Mouse (Mus musculus): ENCODE data around the gene Kirrel3.

Gene Kirrel3

GRCm38 (mm10) chr9:34886746-34887145, 401.1 kb downstream of the Kirrel3 start:
- DNase-seq (ENCODE audit: low spot score in 2 of 2), result no peak

DNA sequence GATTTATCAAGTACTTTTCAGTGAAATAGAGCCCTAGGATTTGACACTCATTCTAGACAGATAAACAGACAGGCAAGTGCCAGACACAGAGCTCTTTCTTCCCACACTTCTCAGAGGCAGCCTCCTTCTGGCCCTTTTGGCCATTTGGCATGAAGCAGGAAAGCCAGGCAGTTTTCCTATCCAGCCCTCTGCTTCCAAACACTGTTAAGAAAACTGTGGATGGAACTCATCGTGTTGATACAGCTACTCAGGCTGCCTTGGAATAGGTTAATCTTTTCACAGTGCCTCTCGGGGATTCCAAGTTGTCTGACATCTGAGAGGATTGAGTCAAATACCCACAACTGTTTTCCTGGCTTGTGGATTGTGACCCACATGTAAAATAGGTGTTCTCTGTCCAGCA, 401.5 kb downstream of the Kirrel3 start:
- DNase-seq (ENCODE audit: low spot score in 2 of 2), result no peak

- DNase-seq (ENCODE audit: low spot score in 2 of 2), result no peak
Observed at GRCm38 (mm10) chr9:34888298-34888697, 402.6 kb downstream of the Kirrel3 start.

DNA sequence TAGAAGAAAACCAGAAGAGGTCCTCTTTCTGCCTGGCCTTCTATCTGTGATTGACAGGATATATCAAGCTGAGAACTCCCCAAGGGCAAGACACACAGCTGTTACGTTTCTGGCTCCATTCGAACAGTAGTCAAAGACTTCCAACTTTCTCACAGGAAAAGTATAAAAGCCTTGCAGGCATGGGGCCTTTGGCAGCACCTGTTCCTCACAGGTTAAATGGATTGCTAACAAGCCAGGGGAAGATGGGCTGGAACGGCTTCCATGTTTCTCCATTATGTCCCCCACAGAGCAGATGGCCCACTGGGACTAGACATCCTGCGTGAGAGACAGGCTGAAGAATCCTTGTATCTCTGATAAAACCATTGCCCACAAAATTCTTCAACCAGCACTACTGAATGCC, 415.5 kb downstream of the Kirrel3 start:
- DNase-seq (ENCODE audit: low spot score in 2 of 2), result no peak

DNA sequence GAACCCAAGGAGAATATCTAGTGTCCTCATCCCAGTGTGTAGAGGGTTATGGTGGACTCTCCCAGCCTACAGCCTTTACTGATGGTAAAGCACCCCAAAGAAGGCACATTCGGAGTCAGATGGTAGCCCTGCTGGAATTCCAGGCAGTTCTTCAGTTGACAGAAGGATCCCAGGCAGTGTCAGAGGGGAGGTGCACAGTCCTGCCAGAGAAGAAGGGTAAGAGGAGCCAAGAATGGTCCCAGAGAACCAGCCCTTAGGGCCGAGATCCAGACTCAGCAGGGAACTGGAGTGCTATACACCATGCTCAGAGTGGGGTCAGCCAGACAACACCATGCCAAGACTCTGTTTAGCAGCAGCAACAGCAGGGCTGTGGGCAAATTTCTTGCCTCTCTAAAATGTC, 416.2 kb downstream of the Kirrel3 start:
- no peak for DNase-seq (ENCODE audit: low spot score in 2 of 2)

- DNase-seq (ENCODE audit: low spot score in 2 of 2), result no peak
Observed at GRCm38 (mm10) chr9:34905164-34905563, 419.5 kb downstream of the Kirrel3 start.

GRCm38 (mm10) chr9:34908040-34908439, 422.3 kb downstream of the Kirrel3 start:
- no peak for DNase-seq (ENCODE audit: low spot score in 2 of 2)

DNA sequence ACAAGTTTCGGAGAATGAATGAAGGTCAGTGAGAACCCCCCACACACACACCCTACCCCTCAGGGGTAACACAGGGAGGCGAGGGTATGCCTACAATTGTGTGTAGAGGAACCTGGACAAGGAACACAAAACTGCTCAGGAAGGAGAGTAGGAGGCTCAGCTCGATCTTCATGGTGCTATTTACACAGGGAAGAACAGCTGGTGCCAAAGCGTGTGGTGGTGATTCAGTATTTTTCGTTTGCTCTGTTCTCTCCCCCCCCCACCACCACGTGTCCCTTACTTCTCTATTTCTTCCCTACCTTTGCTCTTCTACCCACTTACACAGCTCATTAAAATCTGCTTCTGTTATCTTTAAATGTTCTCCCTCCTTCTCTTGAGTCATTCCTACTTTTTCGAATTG, 426.1 kb downstream of the Kirrel3 start:
- DNase-seq (ENCODE audit: low spot score in 2 of 2), result no peak

GRCm38 (mm10) chr9:34912273-34912972, 426.7 kb downstream of the Kirrel3 start:
- DNase-seq (ENCODE audit: low spot score in 2 of 2), result no peak

DNA sequence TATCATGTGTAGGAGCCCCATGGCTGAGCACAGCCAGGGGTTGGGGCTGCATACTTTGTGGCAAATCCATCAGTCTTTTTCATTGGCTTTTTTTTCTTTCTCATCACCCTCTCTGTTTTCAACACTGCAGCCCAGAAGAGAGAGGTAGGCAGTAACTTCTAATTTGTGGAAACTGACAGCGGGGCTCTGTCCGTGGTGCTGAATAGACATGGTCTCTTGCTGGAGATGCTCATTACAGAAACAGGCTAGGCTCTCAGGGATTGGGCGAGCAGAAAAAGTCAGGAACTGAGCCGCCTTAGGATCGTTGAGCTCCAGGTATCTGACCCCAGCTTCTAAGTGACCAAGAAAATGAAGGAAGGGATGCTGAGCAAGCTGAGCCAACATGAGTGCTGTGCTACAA, 427.3 kb downstream of the Kirrel3 start:
- DNase-seq (ENCODE audit: low spot score in 2 of 2), result no peak

DNA sequence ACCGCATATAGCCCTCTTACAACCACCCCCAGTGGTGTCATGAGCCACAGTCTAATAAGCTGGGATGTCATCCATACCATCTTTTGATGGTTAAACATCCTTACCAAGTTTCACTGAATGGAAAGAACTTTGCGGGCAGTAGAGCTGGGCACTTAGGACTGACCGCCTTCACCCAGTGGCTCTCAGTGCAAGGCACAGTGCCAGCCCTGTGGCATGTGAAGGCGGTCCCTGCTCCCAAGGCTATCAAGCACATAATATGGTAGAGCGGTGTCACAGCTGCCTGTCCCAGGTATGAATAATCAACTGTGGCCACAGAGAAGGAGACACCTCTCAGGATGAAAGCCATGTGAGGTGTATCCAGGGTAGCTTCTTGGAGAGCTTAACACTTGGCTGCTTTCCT, 433.3 kb downstream of the Kirrel3 start:
- no peak for DNase-seq (ENCODE audit: low spot score in 2 of 2)

- DNase-seq (ENCODE audit: low spot score in 2 of 2), result no peak
Observed at GRCm38 (mm10) chr9:34920116-34920515, 434.4 kb downstream of the Kirrel3 start.

GRCm38 (mm10) chr9:34921941-34922340, 436.2 kb downstream of the Kirrel3 start:
- DNase-seq (ENCODE audit: low spot score in 2 of 2), result no peak

DNA sequence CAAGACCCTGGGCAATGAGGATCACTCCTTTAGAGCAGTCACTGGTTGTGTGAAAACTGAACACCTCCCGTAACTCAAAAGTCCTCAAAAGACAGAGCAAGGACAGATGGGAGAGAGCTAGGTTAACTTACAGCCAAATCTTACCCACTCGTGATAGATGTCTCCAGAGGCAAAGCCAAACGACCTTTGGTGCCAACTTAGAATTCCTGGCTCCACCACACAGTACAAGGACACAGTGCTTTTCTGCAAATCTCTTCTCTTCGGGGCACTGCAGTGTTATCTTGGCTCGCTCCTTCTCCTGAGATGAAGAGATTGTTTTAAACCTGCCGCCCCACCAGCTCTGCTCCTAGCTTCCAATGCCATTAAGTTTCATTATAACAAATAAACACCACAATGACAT, 437.0 kb downstream of the Kirrel3 start:
- no peak for DNase-seq (ENCODE audit: low spot score in 2 of 2)

GRCm38 (mm10) chr9:34923134-34923931, 437.6 kb downstream of the Kirrel3 start:
- no peak for DNase-seq (ENCODE audit: low spot score in 2 of 2)

DNA sequence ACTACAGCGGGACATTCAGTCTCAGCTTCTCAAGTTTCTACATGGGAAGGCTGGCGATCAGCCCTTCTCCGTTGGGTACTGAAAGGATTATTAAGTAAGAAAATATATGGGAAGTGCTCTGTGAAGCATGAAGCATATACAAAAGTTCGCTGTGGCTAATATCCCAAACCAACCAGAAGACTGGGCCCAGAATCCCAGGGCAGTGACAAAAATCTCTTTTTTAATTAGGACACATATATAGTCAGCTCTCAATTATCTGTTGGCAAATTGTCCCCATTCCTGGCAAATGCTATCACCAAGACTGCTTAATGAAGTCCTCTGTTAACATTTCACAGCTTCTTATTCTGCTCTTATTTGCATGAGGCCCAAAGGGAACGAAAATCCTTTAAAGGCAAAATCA, 439.9 kb downstream of the Kirrel3 start:
- no peak for DNase-seq (ENCODE audit: low spot score in 2 of 2)

- DNase-seq (ENCODE audit: low spot score in 2 of 2), result no peak
Observed at GRCm38 (mm10) chr9:34930371-34930770, 444.7 kb downstream of the Kirrel3 start.

GRCm38 (mm10) chr9:34938140-34938539, 452.4 kb downstream of the Kirrel3 start:
- no peak for DNase-seq (ENCODE audit: low spot score in 2 of 2)

DNA sequence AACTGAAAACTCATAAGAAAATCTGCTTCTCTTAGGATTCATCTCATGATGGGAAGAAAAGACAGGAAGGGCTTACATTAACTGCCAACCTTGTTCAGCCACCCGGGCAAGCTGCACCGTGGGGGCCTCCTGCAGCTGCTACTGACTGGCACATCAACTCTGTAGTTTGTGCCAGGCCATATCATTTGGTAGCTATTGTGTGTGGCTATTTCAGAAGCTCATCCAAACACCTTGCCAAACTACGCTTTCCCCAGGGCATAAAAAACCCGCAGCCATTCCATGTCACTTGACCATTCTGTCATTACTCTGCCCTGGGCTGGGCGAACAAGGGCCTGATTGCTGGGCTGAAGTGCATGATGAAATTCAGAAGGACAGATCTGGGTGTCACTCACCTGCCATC, 453.9 kb downstream of the Kirrel3 start:
- DNase-seq (ENCODE audit: low spot score in 2 of 2), result no peak

- DNase-seq (ENCODE audit: low spot score in 2 of 2), result no peak
Observed at GRCm38 (mm10) chr9:34942122-34942831, 456.6 kb downstream of the Kirrel3 start.

DNA sequence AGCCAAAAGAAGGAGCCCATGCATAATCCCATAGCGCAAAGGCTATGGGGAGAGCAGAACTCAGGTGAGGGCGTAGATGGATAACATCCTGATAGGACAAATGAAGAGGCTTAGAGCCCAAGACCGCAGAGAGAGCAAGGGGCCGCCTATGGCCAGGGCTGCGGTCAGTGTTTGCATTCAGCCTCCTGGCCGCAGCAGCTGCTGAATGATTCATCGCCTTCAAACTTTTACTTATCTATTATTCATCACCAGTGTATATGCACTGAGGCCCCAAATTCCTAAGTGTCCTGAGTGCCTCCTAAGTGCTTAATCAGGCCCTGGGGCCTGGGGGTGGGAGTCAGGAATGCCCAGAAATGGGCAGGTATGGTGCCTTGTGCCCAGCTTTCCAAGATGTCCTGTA, 457.3 kb downstream of the Kirrel3 start:
- no peak for DNase-seq (ENCODE audit: low spot score in 2 of 2)

DNA sequence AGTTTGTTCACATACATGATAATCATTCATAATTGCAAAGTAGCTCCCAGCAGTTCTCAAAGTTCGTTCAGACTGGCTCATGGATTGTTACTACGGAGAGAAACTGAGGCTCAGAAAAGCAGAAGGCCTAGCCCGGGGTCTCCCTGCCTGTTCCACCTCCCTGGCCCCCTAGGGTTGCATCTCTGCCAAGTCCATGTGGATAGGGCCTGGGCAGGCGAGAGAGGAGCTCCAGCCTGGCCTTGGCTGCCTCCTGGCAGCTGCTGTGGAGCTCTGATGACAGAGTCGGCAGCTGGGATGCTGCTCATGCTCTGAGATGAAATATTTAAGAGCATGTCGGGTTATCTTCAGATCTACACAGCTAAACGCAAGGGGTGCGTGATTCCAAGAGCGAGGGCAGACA, 459.6 kb downstream of the Kirrel3 start:
- no peak for DNase-seq (ENCODE audit: low spot score in 2 of 2)

DNA sequence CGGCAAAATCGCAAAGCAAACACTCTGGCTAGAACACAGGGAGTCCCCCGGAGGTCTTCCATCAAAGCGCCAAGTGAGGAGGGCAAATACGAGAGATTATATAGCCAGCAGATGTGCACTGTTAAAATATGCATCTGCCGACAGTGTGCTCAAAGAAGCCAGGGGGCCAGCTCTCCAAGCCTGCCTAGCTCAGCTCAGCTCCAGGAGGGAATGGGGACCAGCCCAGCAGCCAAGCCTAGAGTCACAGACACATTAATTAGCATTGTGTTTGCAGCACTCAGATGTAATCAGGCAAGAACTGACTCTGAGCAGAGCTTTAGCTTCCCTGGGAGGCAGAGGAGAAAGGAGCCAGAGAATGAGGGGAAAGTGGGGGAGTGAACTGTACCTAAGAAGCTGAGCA, 461.6 kb downstream of the Kirrel3 start:
- no peak for DNase-seq (ENCODE audit: low spot score in 2 of 2)

Data from frontal cortex, postnatal 14 days (tissue).